10 mouse cellular contexts compared by ENCODE assay signal in genomic region chr4:56088701-56089100, GRCm38 (mm10).
DNase-seq lines count a peak whose midpoint lies in the region; ATAC-seq lines count a peak whose summit lies in the region.
"Had no signal": no experiment of that assay in that cellular context is flagged by ENCODE, and none has a peak within 500 bp of the region (broad histone marks: within the 10 kb centered on the region; RNA-seq: fewer than 3 reads in every experiment).

No protein-coding gene starts in this region.

- H3K9me3 ChIP-seq in limb, embryonic 13.5 days, result no peaks in the 10 kb centered on the region

- H3K4me1 ChIP-seq in limb, embryonic 13.5 days, result peaks cover 13% of the 10 kb centered on the region

- H3K9ac ChIP-seq in limb, embryonic 13.5 days, result no peak overlapping the region
- H3K9ac ChIP-seq: liver, embryonic 14.5 days had no signal

- no peaks in the 10 kb centered on the region for H3K27me3 ChIP-seq in limb, embryonic 13.5 days
- H3K27me3 ChIP-seq: CH12.LX had no signal

- H3K27ac ChIP-seq in limb, embryonic 13.5 days, result no peak overlapping the region
- H3K27ac ChIP-seq: liver, embryonic 14.5 days had no signal

- no peak overlapping the region for H3K4me3 ChIP-seq in limb, embryonic 13.5 days

- peak; percentile 77; the same call in 1 of the 2 replicates for ATAC-seq in limb, embryonic 13.5 days (ENCODE audit: low FRiP score, low read depth)

- WGBS in limb, embryonic 13.5 days, result 16% methylated on average over 4 of the region's 4 CpGs

- peak; percentile 60 for DNase-seq in MN1 (ENCODE audit: low spot score)
- DNase-seq in cerebellum, postnatal 36 days, result peak; percentile 70 to 71
- DNase-seq in frontal cortex, postnatal 36 days (ENCODE audit: low spot score in 2 of 2), result peak; percentile 21 to 47
- no peak for DNase-seq in kidney, adult 18-20 months
- DNase-seq in thymus, postnatal 14 days, result no peak
- no peak for DNase-seq in adrenal gland, adult 2 months
- DNase-seq in adrenal gland, postnatal 14 days, result no peak

- H3K4me2 ChIP-seq in limb, embryonic 13.5 days (replicated peaks), result no peak overlapping the region

- H3K36me3 ChIP-seq in limb, embryonic 13.5 days, result no peaks in the 10 kb centered on the region

Comparison
In these comparisons a context has a peak if more than half of its experiments do, and no peak if none do; other contexts are left out.
1. DNase-seq: peak in MN1 (single experiment), cerebellum, postnatal 36 days (2 of 2) and frontal cortex, postnatal 36 days (2 of 2); none in kidney, adult 18-20 months (single experiment), thymus, postnatal 14 days (single experiment), adrenal gland, adult 2 months (single experiment) and adrenal gland, postnatal 14 days (single experiment).